Mouse (Mus musculus) frontal cortex, adult (tissue): Measurements from ENCODE around the gene Rnf126.
"Not testable (repeated sequence)": the region's sequence is repeated elsewhere in the genome, so short reads cannot be mapped to it uniquely, and the experiment has no call there.

ENCODE experiments used
- ATAC-seq: cut with Nextera tagmentation; 2 replicates; pipeline ENCODE4 v1.9.2; 2017; ENCODE audit warnings: mild to moderate bottlenecking, moderate library complexity, mixed read lengths; ENCODE audit not compliant: low TSS enrichment

Gene Rnf126

DNA sequence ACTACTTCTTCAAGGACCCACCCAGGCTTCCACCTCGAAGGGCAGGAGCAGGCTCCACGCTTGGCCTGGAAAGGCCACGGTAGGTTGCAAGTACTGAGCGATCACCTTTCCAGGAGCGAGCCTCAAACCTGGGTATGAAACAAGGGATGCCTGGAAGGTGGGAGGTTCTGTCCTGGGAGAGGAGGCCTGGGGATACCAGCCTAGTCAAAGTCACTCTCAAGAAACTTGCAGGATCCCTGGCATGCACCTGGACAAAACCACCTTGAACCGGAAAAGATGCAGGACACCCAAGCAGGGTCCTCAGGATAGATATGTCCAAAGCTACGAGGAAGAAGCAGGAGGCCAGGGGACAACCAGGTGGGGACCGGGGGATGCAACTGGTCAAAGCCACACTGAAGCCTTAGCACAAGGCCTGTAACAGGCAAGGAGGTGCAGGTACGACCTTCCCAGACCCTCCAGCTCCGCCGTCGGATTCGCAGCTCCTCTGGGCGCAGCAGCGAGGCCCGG, 698 bp downstream of the Rnf126 start:
- no peak for ATAC-seq

GRCm38 (mm10) chr10:79765228-79765745, 1.5 kb downstream of the Rnf126 start:
- no peak for ATAC-seq

DNA sequence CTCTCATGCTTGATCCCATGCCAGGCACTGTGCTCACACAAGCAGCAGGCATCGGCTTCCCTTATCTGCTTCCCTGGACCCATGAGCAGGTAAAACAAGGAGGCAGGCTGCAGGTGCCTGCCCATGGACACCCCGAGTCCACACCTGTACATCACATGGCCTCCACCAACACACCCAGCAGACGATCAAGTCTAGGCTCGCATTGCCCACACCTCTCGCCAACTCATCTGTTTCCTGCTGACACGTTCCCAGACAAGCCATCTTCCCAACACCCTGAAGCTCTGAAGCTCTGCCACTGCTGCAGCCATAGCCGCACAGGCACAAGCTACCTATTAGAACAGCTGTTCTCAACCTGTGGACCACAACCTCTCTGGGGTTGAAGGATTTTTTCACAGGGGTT, 2.5 kb downstream of the Rnf126 start:
- ATAC-seq, result no peak

DNA sequence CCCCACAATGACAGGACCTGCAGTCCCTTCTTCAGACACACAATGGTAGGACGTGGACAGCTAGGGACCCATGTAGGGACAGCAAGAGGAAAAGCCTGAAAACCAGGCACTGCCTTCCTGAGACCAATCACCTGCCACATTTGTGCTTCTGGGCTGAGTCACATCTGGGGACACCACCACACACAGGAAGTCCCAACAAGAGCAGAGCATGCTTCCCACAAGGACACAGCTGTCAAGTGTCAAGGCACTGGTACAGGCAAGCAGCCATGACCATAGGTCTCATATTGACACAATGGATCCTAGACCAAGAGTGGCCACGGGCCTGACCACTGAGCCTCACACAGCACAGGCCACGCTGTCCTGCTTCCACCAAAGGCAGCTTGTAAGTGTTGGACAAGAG, 3.9 kb downstream of the Rnf126 start:
- ATAC-seq, result no peak

DNA sequence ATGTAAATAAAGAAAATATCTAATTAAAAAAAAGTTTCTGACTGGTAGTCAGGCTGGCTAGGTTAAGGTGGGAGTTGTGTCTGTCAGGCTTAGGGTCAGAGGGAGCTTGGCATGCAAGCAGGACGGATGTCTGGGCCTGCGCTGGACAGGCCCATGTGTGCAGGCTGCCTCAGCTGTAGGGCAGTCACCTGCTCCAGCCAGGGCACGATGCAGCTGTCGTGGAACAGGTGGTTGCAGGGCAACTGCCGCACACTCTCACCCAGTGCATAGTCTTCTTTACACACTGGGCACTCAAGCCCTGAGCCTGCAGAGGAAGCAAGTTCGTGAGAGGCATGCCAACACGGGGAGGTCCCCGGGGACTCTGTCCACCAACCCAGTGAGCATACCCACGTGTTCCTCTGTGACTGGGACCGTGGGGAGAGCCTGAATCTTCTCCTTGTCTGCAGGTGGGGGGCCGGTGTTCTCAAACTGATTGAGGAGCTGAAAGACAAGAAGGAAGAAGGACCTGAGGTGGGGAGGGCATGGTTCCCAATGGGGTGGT, 6.1 kb downstream of the Rnf126 start:
- ATAC-seq, result no peak

DNA sequence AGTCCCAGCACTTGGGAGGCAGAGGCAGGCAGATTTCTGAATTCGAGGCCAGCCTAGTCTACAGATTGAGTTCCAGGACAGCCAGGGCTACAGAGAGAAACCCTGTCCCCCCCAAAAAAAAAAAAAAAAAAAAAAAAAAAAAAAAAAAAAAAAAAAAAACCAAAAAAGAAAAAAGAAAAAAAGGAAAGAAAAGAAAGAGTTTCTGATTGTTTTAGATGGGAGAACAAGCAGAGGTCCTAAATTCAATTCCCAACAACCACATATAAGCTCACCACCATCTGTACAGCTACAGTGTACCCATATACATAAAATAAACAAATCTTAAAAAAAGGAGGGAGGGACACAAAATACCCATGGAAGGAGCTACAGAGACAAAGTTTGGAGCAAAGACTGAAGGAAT, 7.1 kb downstream of the Rnf126 start:
- not testable (repeated sequence) for ATAC-seq

GRCm38 (mm10) chr10:79756660-79757059, 10.1 kb downstream of the Rnf126 start:
- no peak for ATAC-seq

GRCm38 (mm10) chr10:79755854-79756253, 10.9 kb downstream of the Rnf126 start:
- ATAC-seq, result no peak

DNA sequence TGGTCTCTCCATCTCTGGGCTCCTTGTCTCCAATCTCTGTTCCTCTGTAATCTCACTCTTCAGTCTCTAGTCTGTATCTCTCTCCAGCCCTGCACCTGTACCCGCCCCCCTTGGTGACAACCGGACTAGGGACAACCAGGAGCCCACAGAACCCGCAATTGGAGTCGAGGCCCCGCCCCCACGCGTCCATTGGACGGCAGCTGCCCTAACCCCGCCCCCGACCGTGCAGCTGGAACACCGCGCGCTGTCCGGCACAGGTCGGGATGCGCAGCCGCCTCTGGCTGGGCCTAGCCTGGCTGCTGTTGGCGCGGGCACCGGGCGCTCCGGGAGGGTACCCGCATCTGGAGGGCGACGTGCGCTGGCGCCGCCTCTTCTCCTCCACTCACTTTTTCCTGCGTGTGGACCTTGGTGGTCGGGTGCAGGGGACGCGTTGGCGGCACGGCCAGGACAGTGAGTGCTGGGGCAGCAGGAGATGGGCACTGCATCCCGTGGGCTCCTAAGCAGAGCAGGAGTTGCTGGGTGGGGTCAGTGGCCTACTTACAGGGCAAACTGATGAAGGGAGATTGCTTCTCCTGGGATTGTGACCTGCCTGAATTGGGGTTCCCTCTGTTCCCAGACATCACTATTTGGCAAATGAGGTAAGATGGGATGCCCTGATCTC, 11.8 kb downstream of the Rnf126 start, which contains the start of gene Fgf22:
TSS of gene Fgf22 (plus strand) at position 221 of the 661 bp plus-strand sequence.
- peak; percentile 80 for ATAC-seq

GRCm38 (mm10) chr10:79748496-79748895, 18.3 kb downstream of the Rnf126 start:
- ATAC-seq, result no peak

GRCm38 (mm10) chr10:79746774-79747151, 20.0 kb downstream of the Rnf126 start:
- peak; percentile 18; the same call in 1 of the 2 replicates for ATAC-seq

DNA sequence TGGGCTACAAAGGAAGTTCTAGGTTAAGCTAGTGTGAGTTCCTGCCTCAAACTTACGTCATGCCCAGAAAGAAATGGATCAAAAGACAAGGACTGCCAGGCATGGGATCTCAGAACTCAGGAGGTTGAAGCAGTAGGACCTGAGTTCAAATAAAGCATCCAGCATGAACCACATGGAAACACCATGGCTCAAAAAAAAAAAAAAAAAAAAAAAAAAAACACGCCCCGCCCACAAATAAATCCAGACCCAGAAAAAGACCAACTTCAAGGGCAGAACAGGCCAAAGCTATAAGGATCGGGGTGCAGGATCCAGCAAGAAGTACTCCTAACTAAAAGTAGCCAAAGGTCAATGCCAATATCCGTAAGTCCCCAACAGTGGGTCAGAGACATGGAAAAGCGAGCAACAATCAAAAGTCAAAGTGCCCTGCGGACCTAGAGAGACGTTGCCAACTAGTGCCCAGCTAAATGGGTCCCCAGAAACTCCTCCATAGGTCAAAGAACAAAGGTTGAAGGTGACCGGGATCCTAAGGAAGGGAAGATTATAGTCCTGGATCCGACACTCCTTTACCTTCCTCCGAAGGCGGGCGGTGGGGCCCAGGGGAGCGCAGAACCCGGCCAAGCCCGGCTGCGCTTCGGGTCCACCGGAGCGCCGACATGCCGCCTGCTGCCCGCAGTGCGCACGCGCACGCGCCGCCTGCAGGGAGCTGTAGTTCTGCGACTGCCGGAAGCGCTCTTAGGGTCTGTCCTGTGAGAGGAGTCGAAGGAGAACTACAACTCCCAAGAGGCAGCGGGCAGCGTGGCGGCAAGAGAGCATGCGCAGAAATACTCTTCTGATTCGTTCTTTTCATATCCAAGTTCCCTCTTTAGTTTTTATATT, 20.6 kb downstream of the Rnf126 start, which contains the start of gene Polrmt:
TSS of gene Polrmt (minus strand) at position 684 of the 876 bp plus-strand sequence.
- ATAC-seq, result peak; percentile 95

GRCm38 (mm10) chr10:79745411-79745810, 21.3 kb downstream of the Rnf126 start:
- no peak for ATAC-seq

DNA sequence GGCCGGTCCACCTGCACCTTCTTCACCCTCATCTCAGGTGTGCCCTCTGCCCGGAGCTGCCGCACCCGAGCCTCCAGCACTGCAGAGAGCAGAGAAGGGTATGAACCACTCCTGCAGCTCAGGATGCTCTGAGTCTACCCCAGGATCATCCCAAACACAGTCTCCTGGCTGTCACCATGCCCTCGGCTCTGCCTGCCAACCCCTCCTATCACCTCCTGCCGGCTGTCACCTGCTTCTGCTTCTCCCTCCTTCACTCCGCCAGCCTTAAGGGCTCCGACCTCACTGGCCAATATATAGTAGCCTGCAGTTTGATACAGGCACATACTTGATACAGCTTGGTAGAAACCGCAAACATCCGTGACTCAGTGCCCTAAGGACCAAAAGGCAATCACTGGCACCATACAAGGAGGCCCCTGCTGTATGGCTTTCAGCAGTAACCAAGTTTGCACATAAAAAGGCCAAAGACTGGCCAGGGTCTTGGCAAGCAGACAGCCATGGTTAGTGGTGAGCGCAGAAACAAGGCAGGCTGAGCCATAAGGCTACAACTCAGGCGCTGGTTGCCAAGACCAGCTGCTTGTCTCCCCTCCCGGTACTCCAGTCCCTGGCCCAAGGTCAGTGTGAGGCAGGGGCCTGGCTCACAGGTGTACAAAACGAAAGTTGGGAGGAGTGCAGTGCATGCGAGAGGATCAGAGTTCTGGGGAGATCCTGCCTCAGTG, 22.9 kb downstream of the Rnf126 start:
- no peak for ATAC-seq

- no peak for ATAC-seq
Measured at GRCm38 (mm10) chr10:79743161-79743560, 23.6 kb downstream of the Rnf126 start.

GRCm38 (mm10) chr10:79740863-79741262, 25.9 kb downstream of the Rnf126 start:
- no peak for ATAC-seq

GRCm38 (mm10) chr10:79739234-79739633, 27.5 kb downstream of the Rnf126 start:
- no peak for ATAC-seq

- ATAC-seq, result no peak
Measured at GRCm38 (mm10) chr10:79738259-79738658, 28.5 kb downstream of the Rnf126 start.

DNA sequence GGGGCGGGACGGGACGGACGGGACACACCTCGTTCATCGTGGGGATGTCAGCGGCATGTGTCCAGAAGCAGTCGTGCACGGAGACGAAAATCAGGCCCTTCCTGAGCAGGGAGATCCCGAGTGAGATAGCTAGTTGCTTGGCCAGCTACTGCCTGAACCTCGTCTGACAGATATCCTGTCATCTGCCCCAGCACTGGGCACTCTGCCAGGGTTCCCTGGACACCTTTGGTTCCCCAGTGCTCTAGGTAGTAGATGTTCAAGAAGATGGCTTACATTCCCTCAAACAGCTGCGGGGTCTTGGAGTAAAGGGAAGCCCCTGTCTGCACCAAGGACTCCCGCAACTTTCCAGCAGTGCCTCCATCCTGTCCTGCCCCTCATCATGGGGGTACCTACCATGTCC, 30.0 kb downstream of the Rnf126 start:
- ATAC-seq, result no peak

DNA sequence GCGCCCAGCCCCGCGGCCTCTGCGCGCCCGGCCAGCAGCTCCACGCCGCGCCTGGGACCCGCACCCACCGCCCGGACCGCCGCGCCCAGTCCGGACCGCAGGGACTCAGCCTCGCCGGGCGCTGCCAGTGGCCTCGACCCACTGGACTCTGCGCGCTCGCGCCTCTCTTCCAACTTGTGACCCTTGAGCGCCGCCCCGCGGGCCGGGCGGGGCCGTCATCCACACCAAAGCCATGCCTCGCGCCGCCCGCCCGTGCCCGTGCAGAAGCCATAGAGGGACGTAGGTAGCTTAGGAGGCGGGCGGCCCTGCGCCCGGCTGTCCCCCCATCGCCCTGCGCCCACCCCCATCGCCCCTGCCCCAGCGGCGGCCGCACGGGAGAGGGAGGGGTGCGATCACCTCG, 31.4 kb downstream of the Rnf126 start:
- ATAC-seq, result no peak

- ATAC-seq, result no peak
Measured at GRCm38 (mm10) chr10:79733847-79734246, 32.9 kb downstream of the Rnf126 start.

GRCm38 (mm10) chr10:79732500-79732899, 34.3 kb downstream of the Rnf126 start:
- no peak for ATAC-seq
